Mouse (Mus musculus) neural tube, embryonic 13.5 days (tissue): ENCODE results near the gene Prss53. TPM values are rescaled to one million over a fixed set of nuclear protein-coding genes. Genes with fewer than 3 reads are reported as not detected.

Experiments used
- ATAC-seq: fragments of 200-750 bp; cut with Nextera tagmentation; 2 replicates; pipeline ENCODE4 v1.8.0; 2017; ENCODE audit warnings: low read depth, mild to moderate bottlenecking, moderate TSS enrichment, moderate library complexity
- H3K27ac ChIP-seq: fragments of 300-500 bp; sonication (generic); replicated peaks from 2 replicates; pipeline ENCODE4 v1.5.1; 2015; ENCODE audit warnings: moderate library complexity, mild to moderate bottlenecking, inconsistent platforms
- H3K27me3 ChIP-seq: fragments of 300-500 bp; sonication (generic); 2 replicates; pipeline ENCODE4 v1.6.1; 2015; ENCODE audit warnings: mild to moderate bottlenecking, inconsistent platforms
- H3K36me3 ChIP-seq: fragments of 300-500 bp; sonication (generic); 2 replicates; pipeline ENCODE4 v1.6.1; 2015; ENCODE audit warnings: mild to moderate bottlenecking, inconsistent platforms
- H3K4me1 ChIP-seq: fragments of 300-500 bp; sonication (generic); replicated peaks from 2 replicates; pipeline ENCODE4 v1.6.1; 2015; ENCODE audit warnings: inconsistent platforms
- H3K4me2 ChIP-seq: fragments of 300-500 bp; sonication (generic); 2 replicates; pipeline ENCODE4 v1.6.1; 2015; ENCODE audit warnings: inconsistent platforms, mild to moderate bottlenecking, moderate library complexity
- H3K4me3 ChIP-seq: fragments of 300-500 bp; sonication (generic); 2 replicates; pipeline ENCODE4 v1.5.1; 2015; ENCODE audit warnings: mild to moderate bottlenecking, inconsistent platforms
- H3K9ac ChIP-seq: fragments of 300-500 bp; sonication (generic); 2 replicates; pipeline ENCODE4 v1.6.1; 2015; ENCODE audit warnings: moderate library complexity, mild to moderate bottlenecking, inconsistent platforms
- H3K9me3 ChIP-seq: fragments of 300-500 bp; sonication (generic); 2 replicates; pipeline ENCODE4 v1.6.1; 2016; ENCODE audit warnings: inconsistent platforms
- WGBS: fragments of 180-500 bp; shearing (Covaris S2); methylation state at CpG from one replicate; pipeline ENCODE4 v1.1.7; 2015; 5-methylcytosine and 5-hydroxymethylcytosine counted together
- polyA plus RNA-seq: library from polyadenylated mRNA; unstranded; fragments of >200 nt; fragmentation: Nextera tagmentation; extraction: Ambion mirVana; gene quantifications from 2 replicates; pipeline ENCODE4 v1.2.1, GENCODE M21; 2015

Gene Prss53
- polyA plus RNA-seq, 1 experiment from 2014 or later, result 0.87 TPM

GRCm38 (mm10) chr7:127926846-127927245 is 36.1 kb upstream of the Prss53 start:
- peaks cover 56% of the 10 kb centered on the region for H3K36me3 ChIP-seq
- no peak for ATAC-seq
- no peak overlapping the region for H3K9ac ChIP-seq
- H3K9me3 ChIP-seq, result no peaks in the 10 kb centered on the region
- H3K4me2 ChIP-seq, result no peak overlapping the region
- H3K27me3 ChIP-seq, result peaks cover 38% of the 10 kb centered on the region
- 89% methylated on average over 11 of the region's 11 CpGs for WGBS
- peaks cover 6% of the 10 kb centered on the region; the same call in 1 of the 2 replicates for H3K4me1 ChIP-seq
- H3K4me3 ChIP-seq, result no peak overlapping the region
- H3K27ac ChIP-seq, result no peak overlapping the region

DNA sequence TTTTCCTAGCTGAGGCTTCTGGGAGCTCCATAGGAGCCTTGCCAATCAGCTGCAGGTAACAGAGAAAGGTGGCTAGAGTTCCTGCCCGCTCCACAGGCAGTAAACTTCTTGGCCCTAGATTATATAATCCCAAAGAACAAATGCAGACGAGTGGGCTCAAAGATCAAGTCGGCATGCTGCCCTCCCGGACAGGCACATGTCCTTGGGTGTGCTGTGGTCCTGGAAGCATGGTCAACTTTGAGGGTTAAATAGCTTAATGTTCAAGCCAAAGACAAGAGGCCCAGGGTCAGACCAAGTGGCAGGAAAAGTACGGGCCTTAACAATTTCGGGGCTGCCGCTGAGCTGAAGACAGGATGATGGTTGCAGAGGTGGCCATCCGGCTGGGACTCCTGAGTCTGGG is 35.3 kb upstream of the Prss53 start:
- peaks cover 32% of the 10 kb centered on the region for H3K27me3 ChIP-seq
- no peak overlapping the region for H3K4me3 ChIP-seq
- H3K36me3 ChIP-seq, result peaks cover 62% of the 10 kb centered on the region
- no peak for ATAC-seq
- no peaks in the 10 kb centered on the region for H3K9me3 ChIP-seq
- H3K4me1 ChIP-seq, result peaks cover 6% of the 10 kb centered on the region; the same call in 1 of the 2 replicates
- no peak overlapping the region for H3K4me2 ChIP-seq
- WGBS, result 92% methylated on average over 8 of the region's 8 CpGs
- no peak overlapping the region for H3K27ac ChIP-seq
- no peak overlapping the region for H3K9ac ChIP-seq

DNA sequence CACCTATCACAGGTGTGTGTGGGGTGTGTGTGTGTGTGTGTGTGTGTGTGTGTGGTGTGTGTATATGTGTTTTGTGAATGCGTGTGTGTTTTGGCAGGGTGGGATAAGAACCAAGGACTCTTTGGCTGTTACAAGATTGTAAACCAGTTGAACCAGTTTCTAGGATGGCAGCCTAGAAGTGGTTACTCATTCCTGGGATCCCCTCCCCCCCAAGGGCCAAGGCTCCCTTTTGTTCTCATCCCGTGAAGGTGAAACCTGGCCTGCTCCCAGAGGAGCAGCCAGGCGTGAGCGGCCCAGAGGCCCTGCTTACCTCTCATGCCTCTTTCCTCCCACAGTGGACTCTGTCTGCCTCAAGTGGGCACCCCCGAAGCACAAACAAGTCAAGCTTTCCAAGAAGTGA is 34.5 kb upstream of the Prss53 start:
- H3K36me3 ChIP-seq, result peaks cover 70% of the 10 kb centered on the region
- peaks cover 27% of the 10 kb centered on the region for H3K27me3 ChIP-seq
- 82% methylated on average over 5 of the region's 5 CpGs for WGBS
- peaks cover 6% of the 10 kb centered on the region; the same call in 1 of the 2 replicates for H3K4me1 ChIP-seq
- no peak overlapping the region for H3K27ac ChIP-seq
- ATAC-seq, result no peak
- no peaks in the 10 kb centered on the region for H3K9me3 ChIP-seq
- no peak overlapping the region for H3K4me3 ChIP-seq
- no peak overlapping the region for H3K9ac ChIP-seq
- no peak overlapping the region for H3K4me2 ChIP-seq

DNA sequence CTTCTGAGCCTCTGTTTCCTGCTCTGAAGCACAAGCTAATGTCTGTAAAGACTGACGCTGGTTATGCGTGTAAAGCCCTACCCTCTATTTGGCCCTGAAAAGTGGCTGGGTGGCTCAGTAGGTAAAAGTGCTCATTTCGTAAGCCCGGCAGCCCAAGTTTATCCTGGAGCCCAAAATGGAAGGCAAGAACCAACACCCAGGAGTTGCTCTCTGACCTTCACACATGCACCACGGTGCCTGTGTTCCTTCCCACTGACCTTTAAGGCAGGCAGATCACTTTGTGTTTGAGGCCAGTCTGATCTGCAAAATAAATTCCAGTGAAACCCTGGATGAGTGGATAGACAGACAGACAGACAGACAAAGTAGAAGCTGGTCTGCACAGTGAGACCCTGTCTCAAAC is 32.9 kb upstream of the Prss53 start:
- Histone ChIP-seq H3K27me3 (peaks cover 12% of the 10 kb centered on the region), H3K9me3 (no peaks in the 10 kb centered on the region), H3K4me2 (no peak overlapping the region), H3K9ac (no peak overlapping the region), H3K36me3 (peaks cover 79% of the 10 kb centered on the region), H3K4me1 (no peaks in the 10 kb centered on the region), H3K27ac (no peak overlapping the region), H3K4me3 (no peak overlapping the region)
- ATAC-seq, result no peak
- WGBS, result 93% methylated on average over 5 of the region's 5 CpGs

DNA sequence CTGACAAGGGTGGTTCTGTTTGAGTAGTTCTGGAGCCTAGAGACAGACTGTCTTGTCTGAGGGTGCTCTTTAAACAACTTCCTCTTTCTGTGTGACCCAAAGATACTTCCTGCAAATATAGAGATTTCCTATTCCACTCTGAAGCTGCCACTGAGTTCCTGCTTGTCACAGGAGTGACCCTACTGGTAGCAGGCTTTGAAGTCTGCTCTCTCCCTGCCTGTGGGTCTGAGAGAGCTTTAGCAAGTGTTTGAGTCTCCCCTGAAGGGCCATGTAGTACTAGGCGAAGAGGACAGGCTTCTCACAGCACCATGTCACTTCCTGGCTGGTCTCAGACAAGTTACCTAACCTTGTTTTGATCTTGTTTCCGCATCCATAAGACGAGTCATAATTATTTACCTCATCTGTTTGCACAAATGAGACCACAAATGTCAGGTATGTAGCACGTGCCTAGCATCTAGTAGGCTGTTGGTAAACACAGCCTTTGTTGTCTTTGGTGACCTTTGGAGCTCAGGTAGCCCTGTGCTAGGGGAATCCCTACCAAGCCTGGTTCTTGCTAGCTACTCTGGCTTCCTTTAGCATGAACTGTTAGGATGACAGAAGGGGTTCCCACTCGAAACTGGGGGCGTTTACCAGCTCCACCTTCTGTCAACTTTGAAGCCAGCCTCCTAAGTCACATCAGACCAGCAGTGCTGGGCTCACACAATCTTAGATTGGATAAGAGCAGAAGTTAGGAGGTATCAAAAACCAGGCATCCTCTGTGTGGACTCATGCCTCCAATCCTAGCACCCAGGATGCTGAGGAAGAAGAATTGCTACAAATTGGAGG is 31.9 kb upstream of the Prss53 start:
- H3K27ac ChIP-seq, result no peak overlapping the region
- WGBS, result 83% methylated on average over 6 of the region's 6 CpGs
- no peak for ATAC-seq
- H3K36me3 ChIP-seq, result peaks cover 89% of the 10 kb centered on the region
- H3K27me3 ChIP-seq, result peaks cover 1% of the 10 kb centered on the region; the same call in 1 of the 2 replicates
- no peaks in the 10 kb centered on the region for H3K9me3 ChIP-seq
- no peaks in the 10 kb centered on the region for H3K4me1 ChIP-seq
- no peak overlapping the region for H3K4me2 ChIP-seq
- no peak overlapping the region for H3K4me3 ChIP-seq
- no peak overlapping the region for H3K9ac ChIP-seq

- WGBS, result 74% methylated on average over 8 of the region's 8 CpGs
- Histone ChIP-seq H3K9me3 (no peaks in the 10 kb centered on the region), H3K27ac (no peak overlapping the region), H3K4me1 (no peaks in the 10 kb centered on the region), H3K36me3 (peaks cover 90% of the 10 kb centered on the region), H3K4me3 (no peak overlapping the region), H3K27me3 (no peaks in the 10 kb centered on the region), H3K9ac (no peak overlapping the region), H3K4me2 (no peak overlapping the region)
- ATAC-seq, result no peak
Measured at GRCm38 (mm10) chr7:127921516-127921915, 30.7 kb upstream of the Prss53 start.

- no peak for ATAC-seq
- Histone ChIP-seq H3K4me1 (no peaks in the 10 kb centered on the region), H3K27ac (no peak overlapping the region), H3K9ac (no peak overlapping the region), H3K27me3 (no peaks in the 10 kb centered on the region), H3K4me2 (no peak overlapping the region), H3K4me3 (no peak overlapping the region), H3K9me3 (no peaks in the 10 kb centered on the region), H3K36me3 (peaks cover 84% of the 10 kb centered on the region)
- 83% methylated on average over 7 of the region's 7 CpGs for WGBS
Measured at GRCm38 (mm10) chr7:127919290-127919689, 28.5 kb upstream of the Prss53 start.

DNA sequence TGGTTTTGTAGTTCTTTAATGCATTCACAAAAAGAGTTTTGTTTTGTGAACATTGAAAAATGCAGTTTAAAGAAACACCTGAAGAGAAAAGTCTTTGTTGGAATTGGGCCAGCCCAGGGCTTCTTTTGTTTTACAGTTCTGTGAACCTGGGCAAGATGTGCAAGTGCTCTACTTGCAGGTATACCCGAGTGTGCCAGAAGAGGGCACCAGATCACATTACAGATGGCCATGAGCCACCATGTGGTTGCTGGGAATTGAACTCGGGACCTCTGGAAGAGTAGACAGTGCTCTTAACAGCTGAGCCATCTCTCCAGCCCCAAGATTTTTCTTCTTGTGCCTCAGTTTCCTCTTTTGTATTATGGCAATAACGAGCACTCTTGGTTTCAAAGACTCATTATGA is 27.4 kb upstream of the Prss53 start:
- no peak overlapping the region for H3K27ac ChIP-seq
- no peak overlapping the region for H3K4me2 ChIP-seq
- no peak overlapping the region for H3K9ac ChIP-seq
- no peak overlapping the region for H3K4me3 ChIP-seq
- H3K4me1 ChIP-seq, result peaks cover 3% of the 10 kb centered on the region
- no peak for ATAC-seq
- WGBS, result 58% methylated on average over 3 of the region's 3 CpGs
- peaks cover 74% of the 10 kb centered on the region for H3K36me3 ChIP-seq
- no peaks in the 10 kb centered on the region for H3K27me3 ChIP-seq
- no peaks in the 10 kb centered on the region for H3K9me3 ChIP-seq

- H3K4me2 ChIP-seq, result no peak overlapping the region
- H3K27ac ChIP-seq, result no peak overlapping the region
- whole genome bisulfite sequencing, result 94% methylated on average over 12 of the region's 12 CpGs
- no peak overlapping the region for H3K9ac ChIP-seq
- H3K27me3 ChIP-seq, result no peaks in the 10 kb centered on the region
- H3K4me3 ChIP-seq, result no peak overlapping the region
- peaks cover 15% of the 10 kb centered on the region for H3K4me1 ChIP-seq
- peaks cover 46% of the 10 kb centered on the region for H3K36me3 ChIP-seq
- no peak for ATAC-seq
- no peaks in the 10 kb centered on the region for H3K9me3 ChIP-seq
Measured at GRCm38 (mm10) chr7:127915293-127915692, 24.5 kb upstream of the Prss53 start.

- Histone ChIP-seq H3K4me2 (peak overlapping the region; percentile 69), H3K9me3 (no peaks in the 10 kb centered on the region), H3K9ac (peak overlapping the region; percentile 86), H3K36me3 (peaks cover 47% of the 10 kb centered on the region), H3K4me3 (peak overlapping the region; percentile 91), H3K27me3 (no peaks in the 10 kb centered on the region), H3K27ac (peak overlapping the region; percentile 81), H3K4me1 (peaks cover 15% of the 10 kb centered on the region)
- WGBS, result 22% methylated on average over 4 of the region's 4 CpGs
- no peak for ATAC-seq
Measured at GRCm38 (mm10) chr7:127912938-127913337, 22.2 kb upstream of the Prss53 start.

- Histone ChIP-seq H3K9ac (peak within 1 kb of the TSS; percentile 86), H3K27ac (peak within 1 kb of the TSS; percentile 86), H3K4me2 (peak within 1 kb of the TSS; percentile 69), H3K4me1 (peaks cover 15% of the 10 kb centered on the region), H3K36me3 (peaks cover 47% of the 10 kb centered on the region), H3K9me3 (no peaks in the 10 kb centered on the region), H3K27me3 (no peaks in the 10 kb centered on the region), H3K4me3 (peak within 1 kb of the TSS; percentile 91)
- ATAC-seq, result peak; percentile 94
- 1% methylated on average over 40 of the region's 40 CpGs for WGBS
Measured at GRCm38 (mm10) chr7:127912190-127912871, 21.6 kb upstream of the Prss53 start, which contains the start of gene Kat8. Gene Kat8 (plus strand): TSS chr7:127912516.

DNA sequence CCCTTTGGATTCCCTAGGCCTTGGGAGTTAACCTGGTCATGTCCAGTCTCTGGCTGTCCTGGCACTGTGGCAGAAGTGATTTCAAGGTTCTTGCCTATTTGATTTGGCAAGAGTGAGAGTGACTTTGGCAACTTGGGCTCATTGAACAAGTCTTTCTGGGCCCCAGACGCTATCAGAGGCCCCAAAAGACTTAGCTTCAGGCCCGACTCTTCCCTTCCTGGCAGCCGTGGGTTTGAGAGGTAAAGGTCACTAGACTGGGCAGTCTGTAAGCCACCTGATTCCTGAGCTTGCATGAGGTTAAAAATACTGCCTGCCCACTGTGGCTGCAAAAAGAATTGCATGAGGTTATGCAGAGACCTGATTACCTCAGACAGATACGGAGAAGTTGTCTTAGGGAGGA is 17.9 kb upstream of the Prss53 start:
- Histone ChIP-seq H3K27ac (no peak overlapping the region), H3K9me3 (no peaks in the 10 kb centered on the region), H3K9ac (no peak overlapping the region), H3K36me3 (peaks cover 44% of the 10 kb centered on the region), H3K4me1 (peaks cover 30% of the 10 kb centered on the region), H3K4me2 (no peak overlapping the region), H3K4me3 (no peak overlapping the region), H3K27me3 (no peaks in the 10 kb centered on the region)
- ATAC-seq, result no peak
- WGBS, result 94% methylated on average over 4 of the region's 4 CpGs
